Mouse (Mus musculus): Measurements from ENCODE around the gene Fam193a. TPM values are rescaled to one million over a fixed set of nuclear protein-coding genes. Genes with fewer than 3 reads are reported as not detected.

The Fam193a gene
- total RNA-seq, 2 experiments from 2014 or later = 38.7 to 42.7 TPM

DNA sequence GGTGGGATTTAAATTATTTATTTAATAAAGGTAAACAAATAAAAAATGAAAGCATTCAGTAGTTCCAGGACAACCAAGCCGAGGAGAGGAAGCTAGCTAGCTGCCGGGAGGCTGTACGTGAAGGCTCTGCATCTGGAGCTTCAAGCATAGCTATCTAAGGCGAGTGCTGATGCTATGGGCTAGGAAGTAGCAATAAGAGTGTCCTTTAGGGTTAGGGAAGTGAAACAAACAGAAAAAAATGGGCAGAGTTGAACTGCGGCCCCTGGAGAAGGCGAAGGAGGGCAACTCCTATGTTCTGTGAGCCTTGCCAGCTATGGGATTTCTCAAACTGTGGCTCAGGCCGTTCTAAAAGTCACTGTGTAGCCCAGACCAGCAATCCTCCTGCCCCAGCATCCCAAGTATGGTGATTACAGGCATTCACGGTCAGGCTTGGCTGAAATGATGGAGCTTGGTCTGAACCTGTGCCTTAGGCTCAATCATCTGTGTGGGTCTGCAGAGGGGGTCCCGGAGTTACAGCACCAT is 149.7 kb downstream of the Fam193a start:
- no peak for DNase-seq (ENCODE audit: low spot score in 2 of 2)

GRCm38 (mm10) chr5:34520458-34521209 is 150.9 kb downstream of the Fam193a start:
- DNase-seq (ENCODE audit: low spot score in 2 of 2) = no peak

- no peak for DNase-seq (ENCODE audit: low spot score in 2 of 2)
Measured at GRCm38 (mm10) chr5:34521337-34521736, 151.6 kb downstream of the Fam193a start.

DNA sequence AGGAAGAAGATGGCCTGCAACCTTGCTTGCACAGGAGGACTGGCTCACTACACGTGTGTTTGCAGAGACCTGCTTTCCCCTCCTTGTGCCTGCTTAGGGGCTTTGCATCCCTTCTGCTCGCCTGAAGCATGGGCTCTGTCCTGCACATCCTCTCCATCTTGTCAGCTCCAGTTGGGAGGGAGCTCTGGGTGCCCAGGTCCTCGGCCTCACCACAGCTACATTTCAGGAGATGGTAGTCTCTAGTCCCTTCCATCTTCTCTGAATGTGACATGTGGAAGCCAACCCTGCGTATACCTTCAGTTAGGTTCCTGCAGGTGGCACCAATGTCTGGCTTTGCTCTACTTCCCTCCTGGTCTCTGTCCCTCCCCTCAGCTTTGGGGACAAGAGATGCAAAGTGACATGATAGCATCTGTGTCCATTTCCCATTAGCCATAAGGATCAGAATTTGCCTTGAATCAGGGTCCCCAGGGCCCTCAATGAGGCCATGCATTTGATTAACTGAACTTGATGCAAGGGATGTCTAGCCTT is 154.3 kb downstream of the Fam193a start:
- DNase-seq (ENCODE audit: low spot score in 2 of 2) = no peak

GRCm38 (mm10) chr5:34524511-34524910 is 154.8 kb downstream of the Fam193a start:
- no peak for DNase-seq (ENCODE audit: low spot score in 2 of 2)

DNA sequence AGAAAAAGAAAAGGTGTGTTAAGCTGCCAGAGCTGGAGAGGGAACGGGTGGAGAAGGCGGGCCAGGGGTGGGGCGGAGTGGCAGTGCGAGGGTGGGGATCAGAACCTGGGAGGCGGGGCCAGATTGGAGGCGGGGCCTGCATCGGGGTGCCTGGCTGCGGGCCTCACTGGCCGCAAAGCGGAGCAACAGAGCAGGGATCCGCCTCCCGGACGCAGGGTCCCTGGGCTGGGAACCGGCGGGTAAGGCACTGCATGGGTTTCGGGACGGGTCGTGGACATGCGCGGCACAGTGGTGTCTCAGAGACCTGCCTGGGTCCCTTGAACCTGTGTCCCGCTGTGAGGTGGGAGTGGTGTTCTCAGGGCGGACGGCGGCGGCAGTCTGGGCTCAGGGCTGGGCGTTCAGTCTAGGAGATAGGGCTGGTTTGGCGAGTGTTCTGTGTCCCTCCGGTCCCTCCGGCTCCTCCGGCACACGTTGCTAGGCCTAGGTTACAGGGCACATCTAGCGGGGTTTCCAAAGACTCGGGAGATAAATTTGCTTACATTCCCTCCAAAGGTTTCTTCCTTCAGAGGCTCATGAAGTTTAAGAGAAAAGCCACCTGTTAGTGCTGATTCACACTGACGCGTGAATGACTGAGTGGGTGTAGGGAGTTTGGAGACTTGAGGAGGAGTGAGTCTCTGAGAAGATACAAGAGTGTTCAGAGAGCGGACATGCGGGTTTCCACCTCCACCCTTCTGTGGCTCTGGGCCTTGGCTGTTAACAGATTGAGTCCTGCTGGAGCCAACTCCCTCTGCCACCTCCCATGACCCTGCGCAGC is 156.1 kb downstream of the Fam193a start, which contains the start of gene Sh3bp2:
Gene Sh3bp2, plus strand, starts transcription at position 176 of the 814 bp plus-strand sequence.
- peak; percentile 69 to 85 for DNase-seq (ENCODE audit: low spot score in 2 of 2)

- no peak for DNase-seq (ENCODE audit: low spot score in 2 of 2)
Measured at GRCm38 (mm10) chr5:34526477-34526775, 156.7 kb downstream of the Fam193a start.

DNA sequence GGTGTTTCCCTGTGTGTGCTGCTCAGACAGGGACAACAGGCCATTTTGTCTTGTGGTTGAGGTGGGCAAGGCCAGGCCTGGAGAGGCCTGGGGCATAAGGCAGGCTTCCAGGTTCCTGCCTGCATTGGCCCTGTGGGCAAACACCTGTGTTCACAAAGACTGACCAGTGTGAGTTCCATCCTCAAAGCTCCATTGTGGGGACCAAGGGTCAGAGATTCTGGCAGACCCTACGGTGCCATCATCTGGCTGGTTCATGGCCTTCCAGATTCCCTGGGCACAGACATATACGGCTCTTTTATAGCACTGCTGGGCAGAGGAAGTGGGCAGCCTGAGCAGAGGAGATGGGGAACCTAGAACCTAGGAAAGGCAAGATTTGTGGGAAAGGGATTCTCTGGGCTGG is 157.6 kb downstream of the Fam193a start:
- no peak for DNase-seq (ENCODE audit: low spot score in 2 of 2)

GRCm38 (mm10) chr5:34528724-34529123 is 159.0 kb downstream of the Fam193a start:
- DNase-seq (ENCODE audit: low spot score in 2 of 2) = no peak

DNA sequence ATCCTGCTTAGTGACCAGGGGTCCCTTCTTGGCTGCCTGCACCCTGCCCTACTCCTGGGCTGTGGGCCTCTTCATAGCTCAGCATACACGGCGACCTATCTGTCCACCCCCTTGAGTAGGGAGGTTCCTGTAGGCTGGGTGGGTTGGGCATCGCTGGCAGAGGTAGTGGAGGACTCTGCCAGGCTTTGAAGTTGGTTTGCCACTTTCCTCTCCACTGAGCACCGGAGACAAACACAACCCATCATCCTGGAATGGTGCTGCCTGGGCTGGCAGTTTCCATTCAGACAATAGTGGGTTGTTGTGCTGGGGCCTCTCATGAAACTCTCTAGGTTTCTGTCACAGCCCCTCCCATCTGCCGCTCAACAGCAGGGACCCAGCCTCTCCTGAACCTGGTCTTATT is 160.4 kb downstream of the Fam193a start:
- no peak for DNase-seq (ENCODE audit: low spot score in 2 of 2)

- DNase-seq (ENCODE audit: low spot score in 2 of 2) = no peak
Measured at GRCm38 (mm10) chr5:34530687-34531086, 161.0 kb downstream of the Fam193a start.

DNA sequence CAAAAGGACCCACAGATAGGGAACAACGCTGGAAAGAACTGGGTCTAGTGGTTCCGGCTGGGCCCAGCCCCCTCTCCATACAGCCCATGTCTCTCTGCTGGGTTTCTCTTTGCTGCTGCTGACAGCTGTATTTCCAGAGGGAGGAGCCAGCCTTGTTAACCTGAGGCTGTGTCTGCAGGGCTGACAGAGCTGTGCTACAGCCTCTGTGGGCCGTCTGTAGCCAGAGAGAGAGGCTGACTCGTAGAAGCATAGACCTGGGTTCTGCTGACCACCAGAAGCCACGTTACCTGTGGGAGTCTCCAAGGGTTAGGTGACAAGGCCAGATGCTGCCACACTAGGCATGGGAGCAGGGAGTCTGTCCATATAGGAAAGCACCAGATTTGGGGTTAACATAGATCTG is 163.3 kb downstream of the Fam193a start:
- DNase-seq (ENCODE audit: low spot score in 2 of 2) = no peak

DNA sequence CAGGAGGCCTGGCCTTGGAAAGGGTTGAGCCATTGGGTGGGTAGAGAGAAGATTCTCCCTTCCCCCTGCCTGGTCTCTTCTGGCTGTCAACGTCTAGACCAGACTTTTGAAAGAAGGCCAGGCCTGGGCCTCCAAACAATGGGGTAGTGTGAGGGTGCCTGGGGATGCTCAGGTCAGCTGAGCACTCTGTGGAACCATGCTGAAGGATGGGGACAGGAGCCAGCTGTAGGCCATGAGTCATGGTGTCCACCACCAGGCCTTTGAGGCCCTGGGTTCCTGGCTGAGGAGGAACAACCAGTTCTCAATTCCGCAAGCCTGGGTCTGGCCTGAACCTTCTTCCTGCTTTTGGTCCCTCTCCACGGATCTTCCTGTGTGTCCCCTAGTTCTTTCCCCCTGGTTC is 164.1 kb downstream of the Fam193a start:
- peak; percentile 25 to 68 for DNase-seq (ENCODE audit: low spot score in 2 of 2)

GRCm38 (mm10) chr5:34534776-34535581 is 165.2 kb downstream of the Fam193a start:
- DNase-seq (ENCODE audit: low spot score in 2 of 2) = no peak

- DNase-seq (ENCODE audit: low spot score in 2 of 2) = no peak
Measured at GRCm38 (mm10) chr5:34535831-34536230, 166.1 kb downstream of the Fam193a start.

Other genes starting within 250 kb of the Fam193a start
- 1 to 10 TPM; 1.1 to 1.3 TPM for gene Poln, start 200.5 kb upstream of the Fam193a start, total RNA-seq (2021)
- gene Haus3, start 200.4 kb upstream of the Fam193a start, total RNA-seq (2021) = 1 to 10 TPM; 6.3 to 7.5 TPM
- 10 to 100 TPM; 84.6 to 86.5 TPM for gene Mxd4, start 182.2 kb upstream of the Fam193a start, total RNA-seq (2021)
- gene Zfyve28, start 81.5 kb upstream of the Fam193a start, total RNA-seq (2021) = 10 to 100 TPM; 30.8 to 32.0 TPM
- under 1 TPM; 0.36 to 0.42 TPM for gene Cfap99, start 81.3 kb upstream of the Fam193a start, total RNA-seq (2021)
- gene Rnf4, start 33.6 kb upstream of the Fam193a start, total RNA-seq (2021) = 10 to 100 TPM; 76.8 to 82.1 TPM
- 10 to 100 TPM; 22.9 to 24.3 TPM for gene Tnip2, start 144.1 kb downstream of the Fam193a start, total RNA-seq (2021)
- gene Sh3bp2, start 155.9 kb downstream of the Fam193a start, total RNA-seq (2021) = 1 to 10 TPM; 3.9 to 5.2 TPM
- 100 to 1,000 TPM; 452 to 467 TPM for gene Add1, start 203.7 kb downstream of the Fam193a start, total RNA-seq (2021)

All from layer of hippocampus, adult 18-20 months (tissue).